Mouse (Mus musculus): ENCODE results near the gene Pmvk.

DNA sequence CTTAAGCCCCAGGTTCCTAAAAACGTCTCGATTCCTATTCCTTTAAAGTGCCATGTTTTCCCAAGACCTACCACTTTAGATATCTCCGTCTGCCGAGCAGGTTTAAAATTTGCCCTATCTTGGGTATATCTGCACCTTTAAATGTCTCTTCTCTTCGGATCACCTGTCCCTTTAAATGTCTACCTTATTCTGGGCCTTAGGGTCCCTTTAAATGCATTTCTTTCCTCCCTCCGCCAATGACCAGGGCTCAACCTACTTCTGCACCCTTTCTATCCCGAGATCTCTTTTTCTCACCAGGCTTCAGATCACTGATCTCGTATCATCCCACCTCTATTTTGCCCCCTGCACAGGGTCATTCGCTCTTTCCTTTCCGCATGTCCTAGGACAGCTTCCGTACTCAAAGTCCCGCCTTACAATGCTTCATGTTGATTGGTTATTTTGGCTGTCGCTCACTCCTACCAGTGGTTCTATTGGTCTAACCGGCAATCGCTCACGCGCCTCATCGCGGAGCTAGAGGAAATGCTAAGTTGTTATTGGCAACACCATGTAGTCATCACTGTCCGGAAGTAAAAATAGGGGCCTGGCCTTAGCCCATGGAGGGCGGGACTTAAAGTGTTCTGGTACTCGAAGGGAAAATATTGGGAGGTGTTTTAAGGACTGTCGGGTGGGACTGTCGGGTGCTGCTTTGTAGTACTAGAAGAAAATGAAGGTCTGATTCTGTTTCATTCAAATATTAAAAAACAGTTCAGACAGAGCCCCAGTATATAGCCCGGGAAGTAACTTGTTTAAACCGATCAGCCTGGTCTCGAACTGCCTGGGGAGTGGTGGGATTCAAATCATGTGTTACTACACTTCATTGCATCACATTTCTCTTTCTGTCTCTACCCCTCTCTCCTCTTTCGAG is 42.6 kb upstream of the Pmvk start, which contains the start of gene Flad1:
- TF ChIP-seq CTCF (IDR thresholded peaks at IDR 0.05; ENCODE audit: insufficient read depth, low read length) (no peak), POLR2A (IDR thresholded peaks at IDR 0.05; ENCODE audit: borderline replicate concordance, extremely low read depth, low read depth, low read length) (no peak)

All from lung, adult 2 months (tissue).